Mouse (Mus musculus): ENCODE data around the gene Cst6.
A peak's percentile ranks its signal among the peaks of the same experiment; 100 is the strongest.

Gene Cst6

DNA sequence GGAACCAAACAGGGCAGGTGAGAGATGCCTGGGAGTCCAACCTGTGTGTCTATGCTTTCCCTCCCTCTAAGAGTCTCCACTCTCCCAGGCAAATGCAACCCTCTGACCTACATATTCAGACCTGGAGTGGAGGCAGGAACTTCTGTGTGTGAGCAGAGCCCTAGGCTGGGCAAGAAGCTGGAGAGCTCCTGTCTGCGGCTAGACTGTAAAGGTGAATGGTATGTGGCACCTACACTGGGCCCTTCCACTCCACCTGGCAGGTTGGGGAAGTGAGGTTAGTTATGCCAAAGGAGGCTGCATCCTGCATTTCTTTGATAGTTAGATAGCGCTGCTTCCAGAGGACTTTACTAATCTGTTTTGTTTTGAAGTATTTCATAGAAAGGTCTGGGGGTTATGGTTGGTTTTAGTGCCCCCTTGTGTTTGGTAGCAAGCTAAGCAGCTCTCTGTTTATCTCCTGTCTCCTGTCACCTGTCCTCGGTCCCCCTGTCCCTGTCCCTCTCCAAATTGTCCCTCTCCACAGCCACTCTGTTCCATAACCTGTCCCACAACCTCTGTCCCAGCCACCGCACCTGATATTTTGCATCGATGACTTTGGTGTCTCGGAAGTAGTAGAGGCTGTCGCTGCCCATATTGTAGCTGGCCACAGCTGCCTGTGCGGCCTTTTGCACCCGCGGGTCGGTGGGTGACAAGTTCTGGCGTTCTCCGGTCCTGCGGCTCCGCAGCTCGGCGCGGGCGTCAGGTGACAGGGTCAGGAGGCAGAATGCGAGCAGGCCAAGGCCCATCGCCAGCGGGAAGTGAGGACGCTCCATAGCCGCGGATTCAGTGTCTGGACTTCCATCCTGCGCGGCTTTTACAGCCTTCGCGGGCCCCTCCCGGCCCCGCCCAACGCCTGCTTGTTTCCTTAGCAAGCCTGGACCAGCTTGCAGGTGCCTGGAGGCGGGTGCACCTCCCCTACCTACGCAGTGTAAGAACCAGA lies 560 bp downstream of the Cst6 start:
- no peak for DNase-seq (ENCODE audit: low spot score)

DNA sequence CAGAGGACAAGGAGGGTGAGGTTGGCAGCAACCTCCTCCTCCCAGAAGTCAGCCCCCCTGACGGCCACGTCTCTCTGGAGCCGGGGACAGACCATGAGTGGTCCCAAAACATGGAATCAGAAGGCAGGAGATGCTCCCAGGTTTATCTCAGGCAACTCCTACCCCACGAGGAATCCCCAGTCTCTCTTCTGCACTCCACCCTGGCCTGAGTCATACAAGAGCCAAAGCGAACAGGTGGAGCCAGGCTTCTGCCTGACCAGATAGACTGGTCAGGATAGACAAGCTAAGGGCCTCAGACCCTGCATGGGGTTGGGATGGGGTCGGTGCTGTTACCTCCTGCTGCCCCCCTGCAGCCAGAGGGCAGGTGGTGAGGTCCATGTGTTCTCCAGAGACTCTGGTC lies 1.3 kb downstream of the Cst6 start:
- DNase-seq (ENCODE audit: low spot score), result no peak

DNA sequence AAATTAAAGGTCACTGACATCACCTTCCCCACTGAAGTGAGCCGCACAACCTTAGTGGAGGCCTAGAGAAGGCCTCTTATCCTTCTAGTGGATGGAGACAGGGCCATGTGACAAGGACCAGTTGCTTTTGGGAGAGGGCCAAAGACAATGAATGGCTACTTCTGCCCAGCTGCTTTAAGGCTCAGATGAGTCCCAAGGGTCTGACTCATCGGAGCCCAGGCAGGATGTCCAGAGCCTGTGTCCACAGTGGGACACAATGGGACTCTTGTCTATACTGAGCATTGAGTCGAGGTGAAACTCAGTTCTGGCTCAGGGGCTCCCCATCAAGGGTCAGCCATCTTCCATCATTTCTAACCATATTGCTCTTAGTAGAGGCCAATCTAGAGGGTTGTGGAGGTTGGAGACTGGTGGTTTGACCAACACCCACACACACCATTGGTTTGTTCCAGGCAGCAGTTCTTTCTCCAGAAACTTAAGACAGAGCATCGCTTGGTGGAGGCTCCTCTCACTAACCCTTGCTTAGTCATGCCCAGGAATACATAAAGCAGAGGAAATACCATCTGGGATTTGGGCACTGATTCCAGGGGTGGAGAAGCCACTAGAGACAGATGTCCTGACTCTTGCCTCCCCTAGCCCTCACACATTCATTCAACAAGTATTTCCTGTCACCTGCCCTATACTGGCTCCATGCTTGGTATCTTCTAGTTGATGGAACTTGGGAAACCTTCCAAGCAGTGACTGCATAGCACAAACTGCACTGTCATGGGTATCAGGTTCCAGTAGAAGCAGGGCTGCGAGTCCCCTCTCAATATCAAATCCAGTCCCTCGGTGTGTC lies 3.9 kb downstream of the Cst6 start:
- DNase-seq (ENCODE audit: low spot score), result no peak

DNA sequence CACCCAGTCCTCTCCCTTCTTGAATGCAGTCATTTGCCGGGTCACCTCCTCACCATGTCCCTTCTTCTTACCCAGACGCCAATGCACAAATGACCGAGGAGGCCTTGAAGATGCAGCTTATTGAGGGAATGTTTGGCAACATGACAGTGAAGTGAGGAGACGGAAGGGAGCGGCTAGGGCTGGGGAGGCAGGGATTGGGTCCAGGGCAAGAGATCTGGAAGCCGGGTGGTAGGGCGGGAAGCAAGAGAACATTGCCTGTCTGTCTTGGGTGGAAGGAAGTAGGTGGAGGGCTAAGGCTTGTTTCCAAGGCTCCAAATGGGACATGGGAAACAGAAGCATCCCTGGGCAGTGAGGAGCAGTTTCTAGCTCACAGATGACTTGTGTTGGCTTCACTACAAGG lies 8.0 kb downstream of the Cst6 start:
- no peak for DNase-seq (ENCODE audit: low spot score)

DNA sequence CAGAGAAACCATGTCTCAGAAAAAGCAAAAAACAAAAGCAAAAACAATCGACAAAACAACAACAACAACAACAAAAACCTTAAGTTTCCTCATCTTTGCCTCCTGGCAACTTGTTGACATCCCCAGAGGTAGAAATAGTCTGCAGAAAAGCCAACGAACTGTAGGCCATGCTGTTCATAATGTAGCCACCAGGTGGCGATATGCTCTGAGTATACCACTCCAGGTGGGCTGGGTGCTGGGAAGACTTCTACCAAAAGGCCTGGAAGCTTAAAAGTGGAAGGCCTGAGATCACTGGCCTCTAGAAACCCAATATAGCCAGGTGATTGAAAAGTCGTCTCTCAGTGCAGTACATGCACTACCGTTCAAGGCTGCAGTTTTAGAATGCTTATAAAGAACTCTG lies 11.4 kb downstream of the Cst6 start:
- peak; percentile 71 for DNase-seq (ENCODE audit: low spot score)

DNA sequence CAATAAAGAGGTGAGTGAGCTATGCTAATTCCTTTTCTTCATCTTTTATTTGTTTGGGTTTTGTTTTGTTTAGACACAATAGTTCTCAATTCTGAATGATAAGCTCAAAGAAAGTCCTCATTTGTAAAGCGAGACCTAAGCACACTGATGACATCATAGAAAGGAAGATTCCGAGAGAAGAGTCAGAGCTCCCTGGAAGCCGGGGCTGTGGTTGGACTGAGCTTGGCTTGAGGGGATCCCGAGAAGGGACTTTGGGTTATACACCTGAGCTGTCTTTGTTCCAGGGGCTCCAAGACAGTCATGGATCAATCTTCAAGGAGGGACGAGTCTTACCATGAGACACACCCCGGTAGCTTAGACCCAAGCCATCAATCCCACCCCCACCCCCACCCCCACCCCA lies 13.9 kb downstream of the Cst6 start, which contains the start of gene Catsper1:
Gene Catsper1 (plus strand): TSS at position 301 of the 400 bp plus-strand sequence.
- no peak for DNase-seq (ENCODE audit: low spot score)

DNA sequence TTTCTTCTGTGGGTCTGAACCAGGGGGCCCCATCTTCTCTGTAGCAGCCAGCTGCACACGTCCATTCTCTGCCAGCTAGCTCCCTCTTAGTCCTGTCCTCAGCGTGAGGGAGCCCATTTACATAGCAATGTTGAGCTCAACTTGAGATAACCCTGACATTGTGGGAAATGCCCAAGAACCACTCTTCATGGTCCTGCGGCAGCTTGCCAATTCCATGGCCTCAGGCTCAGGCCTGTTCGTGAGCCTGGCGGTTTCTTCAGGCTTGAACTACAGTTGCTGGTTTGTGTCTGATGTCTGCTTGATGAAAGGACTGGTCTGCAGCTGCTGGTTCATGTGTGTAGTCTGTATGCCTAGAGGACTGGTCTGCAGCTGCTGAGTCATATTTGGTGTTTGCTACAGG lies 14.6 kb downstream of the Cst6 start:
- no peak for DNase-seq (ENCODE audit: low spot score)

DNA sequence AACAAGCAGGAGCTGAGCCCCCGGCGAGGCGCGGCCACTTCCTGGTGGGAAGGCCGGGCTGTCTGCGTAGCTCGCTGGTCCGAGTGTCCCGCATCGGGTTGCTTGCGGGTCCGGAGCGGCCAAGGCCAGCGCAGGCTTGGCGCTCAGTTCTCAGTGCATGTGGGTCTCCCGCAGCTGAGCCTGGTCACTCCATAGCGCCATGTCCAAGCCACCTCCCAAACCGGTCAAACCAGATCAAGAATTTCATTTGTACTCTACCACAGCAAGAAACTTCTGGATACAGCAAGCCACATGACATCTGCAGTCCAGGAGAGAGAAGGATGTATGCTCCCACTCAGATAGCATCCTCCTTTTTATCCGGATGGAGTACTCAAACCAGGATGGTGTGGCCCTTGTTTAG lies 21.4 kb downstream of the Cst6 start:
- peak; percentile 24 for DNase-seq (ENCODE audit: low spot score)

DNA sequence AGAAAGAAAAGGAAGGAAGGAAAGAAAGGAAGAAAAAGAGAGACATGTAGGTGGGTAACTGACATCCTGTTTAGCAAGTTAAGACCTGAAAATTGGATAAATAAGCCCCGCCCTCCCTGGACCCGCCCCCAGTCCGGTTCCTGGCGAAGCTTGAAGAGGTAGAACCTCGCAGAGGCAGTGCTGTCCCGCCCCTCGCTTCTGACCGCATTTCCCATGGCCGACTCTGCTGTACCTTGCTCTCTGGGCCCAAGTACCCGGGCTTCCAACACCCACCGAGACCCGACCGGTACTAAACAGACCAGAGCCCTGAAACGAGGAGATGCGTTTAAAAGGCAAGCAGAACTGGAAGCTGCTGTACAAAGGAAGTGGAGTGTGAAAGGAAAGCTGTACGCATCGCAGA lies 25.6 kb downstream of the Cst6 start:
- peak; percentile 13 for DNase-seq (ENCODE audit: low spot score)

DNA sequence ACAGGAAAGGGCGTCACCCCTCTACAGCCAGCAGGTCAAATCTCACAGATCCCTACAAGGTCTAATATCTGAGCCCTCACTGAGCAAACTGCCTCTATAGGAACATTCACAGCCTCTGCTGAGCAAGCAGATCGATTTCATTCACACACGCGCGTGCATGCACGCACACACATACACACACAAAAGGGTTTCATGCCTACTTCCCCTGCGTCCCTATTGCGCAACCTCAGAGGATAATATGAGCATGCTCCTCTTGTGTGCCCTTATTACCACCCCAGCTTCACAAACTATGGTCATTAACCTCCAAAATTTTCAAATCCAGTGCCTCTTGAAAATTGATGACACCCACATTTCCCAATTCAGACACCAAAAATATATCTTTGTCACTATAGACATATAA lies 36.2 kb downstream of the Cst6 start:
- no peak for DNase-seq (ENCODE audit: low spot score)

DNA sequence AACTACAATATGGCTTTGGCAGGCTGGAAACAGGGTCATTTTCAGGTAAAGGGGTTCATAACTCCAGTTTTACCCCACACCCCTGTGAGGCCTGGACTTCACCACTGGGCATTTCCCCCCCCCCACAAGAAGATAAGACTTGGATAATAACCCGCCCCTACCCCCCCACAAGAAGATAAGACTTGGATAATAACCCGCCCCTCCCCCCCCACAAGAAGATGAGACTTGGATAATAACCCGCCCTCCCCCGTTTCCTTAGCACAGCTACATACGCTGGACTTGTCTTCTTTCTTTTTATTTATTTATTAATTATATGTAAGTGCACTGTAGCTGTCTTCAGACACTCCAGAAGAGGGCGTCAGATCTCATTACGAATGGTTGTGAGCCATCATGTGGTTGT lies 40.3 kb downstream of the Cst6 start:
- DNase-seq (ENCODE audit: low spot score), result no peak

DNA sequence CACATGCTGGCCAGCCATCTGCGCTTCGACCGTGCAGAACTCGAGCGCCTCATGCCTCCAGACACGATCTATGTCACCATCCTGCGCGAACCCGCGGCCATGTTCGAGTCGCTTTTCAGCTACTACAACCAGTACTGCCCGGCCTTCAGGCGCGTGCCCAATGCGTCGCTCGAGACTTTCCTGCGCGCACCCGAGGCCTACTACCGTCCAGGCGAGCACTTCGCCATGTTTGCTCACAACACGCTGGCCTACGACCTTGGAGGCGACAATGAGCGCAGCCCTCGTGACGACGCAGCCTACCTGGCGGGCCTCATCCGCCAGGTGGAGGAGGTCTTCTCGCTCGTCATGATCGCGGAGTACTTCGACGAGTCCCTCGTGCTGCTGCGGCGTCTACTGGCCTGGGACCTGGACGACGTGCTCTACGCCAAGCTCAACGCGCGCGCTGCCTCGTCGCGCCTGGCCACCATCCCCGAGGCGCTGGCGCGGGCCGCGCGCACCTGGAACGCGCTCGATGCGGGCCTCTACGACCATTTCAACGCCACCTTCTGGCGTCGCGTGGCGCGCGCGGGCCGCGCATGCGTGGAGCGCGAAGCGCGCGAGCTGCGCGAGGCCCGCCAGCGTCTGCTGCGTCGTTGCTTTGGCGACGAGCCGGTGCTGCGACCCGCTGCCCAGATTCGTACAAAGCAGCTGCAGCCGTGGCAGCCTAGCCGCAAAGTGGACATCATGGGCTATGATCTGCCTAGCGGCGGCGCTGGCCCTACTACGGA lies 42.2 kb downstream of the Cst6 start:
- no peak for DNase-seq (ENCODE audit: low spot score)

DNA sequence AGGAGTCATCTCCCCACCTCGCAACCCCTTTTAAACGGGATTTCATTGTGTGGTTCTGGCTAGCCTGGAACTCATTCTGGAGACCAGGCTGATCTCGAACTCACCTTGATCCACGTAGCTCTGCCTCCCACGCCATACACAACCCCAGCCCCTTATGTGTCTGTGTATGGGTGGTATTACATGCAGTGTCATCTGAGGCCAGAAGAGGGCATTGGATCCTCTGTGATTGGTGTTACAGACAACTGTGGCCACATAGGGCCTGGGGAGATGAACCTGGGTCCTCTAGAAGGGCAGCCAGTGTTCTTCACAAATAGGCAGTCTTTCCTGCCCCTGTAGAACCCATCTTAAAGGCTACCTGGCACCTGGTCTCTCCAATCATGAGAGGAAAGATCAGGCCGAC lies 43.1 kb downstream of the Cst6 start:
- DNase-seq (ENCODE audit: low spot score), result no peak

DNA sequence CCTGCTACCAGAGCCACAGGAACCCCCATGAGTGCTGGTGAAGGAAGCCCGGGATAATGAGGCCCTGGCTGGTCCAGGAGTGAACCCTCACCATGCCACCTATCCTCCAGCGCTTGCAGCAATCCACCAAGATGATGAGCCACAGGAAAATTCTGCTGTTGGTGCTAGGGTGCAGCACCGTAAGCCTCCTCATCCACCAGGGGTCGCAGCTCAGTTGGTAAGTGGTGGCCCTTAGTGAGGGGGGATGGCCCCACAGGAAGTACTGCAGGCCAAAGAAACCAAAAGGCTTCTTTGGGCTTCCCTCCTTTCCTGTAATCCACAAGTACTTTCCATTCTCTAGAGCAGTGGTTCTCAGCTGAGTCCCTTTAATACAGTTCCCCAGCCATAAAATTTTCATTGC lies 46.9 kb downstream of the Cst6 start:
- peak; percentile 32 for DNase-seq (ENCODE audit: low spot score)

DNA sequence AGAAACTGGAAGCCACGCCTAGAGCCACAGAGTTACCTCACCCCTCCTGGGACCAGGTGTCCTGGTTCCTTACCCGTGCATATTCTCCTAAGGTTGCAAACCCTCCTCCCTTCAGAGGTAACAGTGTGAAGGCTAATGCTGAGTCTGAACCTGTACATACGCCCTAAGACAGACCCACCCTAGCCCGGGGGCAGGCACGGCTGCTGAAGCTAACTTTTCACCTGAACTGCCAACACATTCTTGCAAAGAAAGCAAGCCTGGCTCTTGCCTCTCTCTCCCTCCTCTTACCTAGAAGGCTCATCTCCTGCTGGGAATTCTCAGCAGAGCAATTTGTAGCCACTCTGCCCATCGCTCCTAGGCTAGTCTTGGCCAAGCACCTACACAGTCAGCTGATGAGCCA lies 48.8 kb downstream of the Cst6 start:
- DNase-seq (ENCODE audit: low spot score), result no peak

DNA sequence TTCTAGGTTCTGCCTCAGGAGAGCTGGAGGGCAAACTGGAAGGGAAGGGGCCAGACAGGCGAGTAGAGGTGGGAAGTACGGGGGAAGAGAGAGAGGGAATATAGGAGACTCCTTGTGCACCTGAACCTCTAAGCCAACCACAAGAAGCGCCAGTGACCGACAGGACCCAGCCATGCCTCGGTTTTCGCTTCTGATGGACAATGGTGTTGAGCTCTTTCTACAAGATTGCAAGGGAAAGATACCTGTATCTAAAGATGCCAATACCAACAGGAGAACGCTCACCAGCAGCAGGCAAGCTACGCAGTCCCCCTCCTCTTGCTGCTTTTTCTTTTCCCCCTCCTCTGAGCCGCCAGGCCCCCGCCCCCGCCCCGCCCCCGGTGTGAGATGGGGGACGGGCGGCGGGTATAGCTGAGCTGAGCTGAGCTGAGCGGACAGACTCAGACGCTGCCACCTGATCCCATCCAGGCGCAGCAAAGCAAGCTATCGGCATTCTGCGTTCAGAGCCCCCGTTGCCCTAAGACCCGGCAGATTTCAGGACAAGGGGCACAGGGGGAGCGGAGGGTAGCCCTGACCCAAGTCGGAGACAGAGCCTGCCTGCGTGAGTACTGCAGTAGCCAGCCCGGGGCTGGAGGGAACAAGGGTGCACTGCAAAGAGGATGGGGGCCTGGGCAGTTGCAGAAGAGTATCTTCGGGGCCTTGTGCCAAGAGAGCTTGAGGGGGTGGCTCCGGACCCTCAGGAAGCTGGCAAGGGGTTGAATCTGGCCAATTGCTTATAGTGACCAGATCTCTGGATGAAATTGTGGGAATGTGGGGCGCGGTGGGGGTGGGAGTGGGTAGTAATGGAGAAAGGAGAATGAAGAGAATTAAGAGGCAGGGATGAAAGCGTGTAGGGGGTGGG lies 51.2 kb downstream of the Cst6 start, which contains the start of gene Gal3st3:
Gene Gal3st3 (plus strand): TSS at position 429 of the 898 bp plus-strand sequence.
- DNase-seq (ENCODE audit: low spot score), result no peak

DNA sequence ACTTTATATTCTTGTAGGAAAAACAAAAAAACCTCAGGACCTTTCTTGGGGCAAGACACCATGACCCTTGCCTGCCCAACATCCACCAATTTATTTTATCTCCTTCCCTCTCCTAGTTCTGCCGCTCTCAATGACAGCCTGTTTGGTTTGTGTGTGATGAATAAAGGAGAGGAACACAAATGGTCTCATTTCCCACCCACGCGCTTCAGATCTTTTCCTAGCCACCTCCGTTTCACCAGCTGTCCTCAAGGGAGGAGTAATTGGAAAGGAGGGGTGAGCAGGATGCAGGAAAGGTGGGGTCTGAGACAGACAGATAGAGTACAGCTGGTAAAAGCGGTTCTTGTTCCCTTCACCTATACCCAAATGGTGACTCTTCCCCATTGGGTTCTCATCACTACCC lies 52.7 kb downstream of the Cst6 start:
- DNase-seq (ENCODE audit: low spot score), result no peak

DNA sequence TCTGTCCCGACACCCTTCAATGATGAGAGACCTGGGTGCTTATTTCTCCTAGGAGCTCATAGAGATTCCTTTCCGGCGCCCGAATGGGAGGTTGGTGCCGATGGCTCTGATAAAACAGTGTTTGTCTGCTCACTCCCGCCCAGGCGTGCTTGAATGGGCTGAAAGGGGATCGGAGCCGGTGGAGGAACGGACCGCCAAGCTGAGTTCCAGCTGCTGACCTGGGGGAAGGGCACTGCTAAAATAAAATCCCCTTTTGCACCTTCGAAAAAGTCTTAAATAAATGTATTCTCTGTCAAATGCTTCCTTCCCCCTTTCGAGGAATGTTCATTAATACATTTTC lies 53.7 kb downstream of the Cst6 start:
- no peak for DNase-seq (ENCODE audit: low spot score)

DNA sequence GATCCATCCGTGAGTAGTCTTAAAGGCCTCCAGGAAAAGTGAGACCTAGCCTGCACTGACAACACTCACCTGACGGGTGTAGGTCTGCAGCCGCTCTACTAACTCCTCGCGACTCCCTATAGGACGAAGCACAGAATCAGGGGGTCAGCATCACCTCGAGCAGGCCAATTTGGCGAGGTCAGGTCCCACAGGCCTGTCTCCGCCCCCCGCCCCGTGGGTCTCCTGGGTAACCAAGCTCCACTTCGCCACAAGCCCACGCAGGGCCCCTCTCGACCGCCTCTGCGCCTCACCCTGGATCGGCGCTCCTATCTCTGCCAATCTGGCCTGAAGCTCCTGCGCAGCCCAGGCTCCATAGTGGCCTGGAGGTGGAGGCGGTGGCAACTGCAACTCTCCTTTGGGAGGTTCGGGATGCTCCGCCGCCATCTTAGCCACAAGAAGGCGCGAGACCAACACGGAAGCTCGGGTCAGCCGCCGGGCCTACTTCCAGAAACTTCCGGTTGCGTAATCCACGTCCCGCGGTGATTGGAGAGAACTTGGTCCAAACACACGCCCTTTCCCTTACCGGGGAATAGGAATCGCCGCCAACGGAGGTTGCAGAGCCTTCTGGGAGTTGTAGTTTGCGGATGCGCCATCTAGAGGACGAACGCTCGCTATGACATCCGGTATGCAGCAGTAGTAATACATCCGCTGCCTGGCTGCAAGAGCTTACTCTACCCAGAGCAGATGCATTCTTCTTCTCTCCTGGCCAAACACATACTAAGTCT lies 54.2 kb downstream of the Cst6 start, which contains the start of gene Sf3b2:
Gene Sf3b2 (minus strand): TSS at position 484 of the 764 bp plus-strand sequence.
- peak; percentile 99 for DNase-seq (ENCODE audit: low spot score)
